Mouse (Mus musculus): ENCODE data around the gene Itgb5. TPM values are rescaled to one million over a fixed set of nuclear protein-coding genes. Genes with fewer than 3 reads are reported as not detected.

Gene Itgb5
- total and polyA plus RNA-seq, 3 experiments, result 0.85 to 20.1 (median 1.8) TPM

- Histone ChIP-seq H3K9me3 (replicated peaks; ENCODE audit: low read length) (no peaks in the 10 kb centered on the region), H3K9ac (ENCODE audit: insufficient read depth, low read depth) (no peak overlapping the region), H3K27me3 (replicated peaks) (peaks cover 2% of the 10 kb centered on the region), H3K4me1 (ENCODE audit: control insufficient read depth in 1 of 2, insufficient read depth in 2 of 2) (peaks cover 0 to 3% of the 10 kb centered on the region in 2 experiments; a peak in 1 of 4 replicates), H3K36me3 (replicated peaks in 1 of 2; ENCODE audit: control insufficient read depth in 1 of 2, insufficient read depth in 1 of 2, low read length in 1 of 2) (no peaks in the 10 kb centered on the region), H3K79me2 (replicated peaks; ENCODE audit: control insufficient read depth, extremely low read depth, insufficient read depth, poor library complexity, severe bottlenecking) (no peaks in the 10 kb centered on the region), H3K4me3 (replicated peaks in 1 of 3; ENCODE audit: low read depth in 2 of 3, low read length in 2 of 3, poor library complexity in 1 of 3) (no peak overlapping the region), H3K27ac (ENCODE audit: insufficient read depth, low read depth) (no peak overlapping the region), H3K4me2 (ENCODE audit: insufficient read depth, low read depth, poor library complexity, severe bottlenecking) (no peak overlapping the region)
- in situ Hi-C loops (cut with MboI; ENCODE audit: low pct_ligation_motif_present, low pct_unique_long_range_greater_than_20kb, low sequenced_read_pairs) (no loop called here), dilution Hi-C loops (cut with MboI; ENCODE audit: extremely low pct_ligation_motif_present, extremely low pct_unique_long_range_greater_than_20kb, low sequenced_read_pairs) (no loop called here)
- no peak for DNase-seq (ENCODE audit: extremely low read depth)
- TF ChIP-seq CHD2 (IDR thresholded peaks at IDR 0.05; ENCODE audit: low read length) (no peak), BHLHE40 (IDR thresholded peaks at IDR 0.05; ENCODE audit: low read depth, low read length) (no peak), RAD21 (IDR thresholded peaks at IDR 0.05; ENCODE audit: low read depth, low read length) (no peak), MEF2A (IDR thresholded peaks at IDR 0.05; ENCODE audit: borderline replicate concordance, low read depth, low read length) (no peak), MYC (IDR thresholded peaks at IDR 0.05; ENCODE audit: low read depth, low read length) (no peak), USF1 (IDR thresholded peaks at IDR 0.05; ENCODE audit: low read depth, low read length) (no peak), USF2 (conservative IDR thresholded peaks at IDR 0.05; ENCODE audit: low read depth, low read length) (no peak), NRF1 (IDR thresholded peaks at IDR 0.05; ENCODE audit: low read depth, low read length) (no peak)
Observed at GRCm38 (mm10) chr16:33842081-33842880, 12.8 kb downstream of the Itgb5 start.

DNA sequence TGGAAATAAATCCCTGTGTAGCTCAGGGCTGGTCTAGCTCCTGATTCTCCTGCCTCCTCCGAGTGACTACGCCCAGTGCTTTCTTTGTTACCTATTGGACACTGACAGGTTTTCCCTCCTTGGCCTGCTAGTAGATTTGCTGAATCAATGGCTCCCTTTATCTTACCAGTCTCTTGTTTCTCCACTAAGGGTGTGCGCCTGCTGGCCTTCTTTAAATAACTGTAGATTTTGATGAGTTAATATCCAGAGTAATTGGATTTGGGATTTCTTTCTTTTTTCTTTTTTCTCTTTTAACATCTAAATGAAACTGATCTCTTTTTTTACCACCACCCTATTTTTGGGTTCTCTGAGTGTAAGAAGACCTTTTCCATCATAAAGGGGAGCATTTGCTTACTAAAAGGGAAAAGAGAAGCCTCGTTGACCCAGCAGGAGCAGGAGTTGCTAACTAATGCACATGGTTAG lies 14.7 kb downstream of the Itgb5 start:
- TF ChIP-seq ZC3H11A (IDR thresholded peaks at IDR 0.05; ENCODE audit: low read depth, low read length) (no peak), RAD21 (IDR thresholded peaks at IDR 0.05; ENCODE audit: low read depth, low read length) (no peak), MAX (IDR thresholded peaks at IDR 0.05; ENCODE audit: low read length) (no peak), JUND (conservative IDR thresholded peaks at IDR 0.05; ENCODE audit: low read depth, low read length) (no peak), MYC (IDR thresholded peaks at IDR 0.05; ENCODE audit: low read depth, low read length) (no peak), CTCF (conservative IDR thresholded peaks at IDR 0.05 in 1 of 2, IDR thresholded peaks at IDR 0.05 in 1 of 2; ENCODE audit: low read depth in 2 of 2, low read length in 2 of 2) (no peak), CHD2 (IDR thresholded peaks at IDR 0.05; ENCODE audit: low read length) (no peak), EP300 (IDR thresholded peaks at IDR 0.05; ENCODE audit: low read length) (no peak), RCOR1 (conservative IDR thresholded peaks at IDR 0.05; ENCODE audit: low read depth, low read length) (no peak), GABPA (IDR thresholded peaks at IDR 0.05; ENCODE audit: insufficient replicate concordance, low read depth, low read length) (no peak), E2F4 (IDR thresholded peaks at IDR 0.05; ENCODE audit: insufficient replicate concordance, low read depth, low read length) (no peak), UBTF (IDR thresholded peaks at IDR 0.05; ENCODE audit: low read depth, low read length) (no peak), HCFC1 (IDR thresholded peaks at IDR 0.05; ENCODE audit: low read depth, low read length) (no peak), ZKSCAN1 (IDR thresholded peaks at IDR 0.05; ENCODE audit: borderline replicate concordance, low read depth, low read length) (no peak), IRF4 (IDR thresholded peaks at IDR 0.05; ENCODE audit: low read depth, low read length) (no peak)
- Histone ChIP-seq H3K36me3 (replicated peaks in 1 of 2; ENCODE audit: control insufficient read depth in 1 of 2, insufficient read depth in 1 of 2, low read length in 1 of 2) (no peaks in the 10 kb centered on the region), H3K27ac (ENCODE audit: insufficient read depth, low read depth) (no peak overlapping the region), H3K79me2 (replicated peaks; ENCODE audit: control insufficient read depth, extremely low read depth, insufficient read depth, poor library complexity, severe bottlenecking) (no peaks in the 10 kb centered on the region), H3K4me1 (ENCODE audit: control insufficient read depth in 1 of 2, insufficient read depth in 2 of 2) (no peaks in the 10 kb centered on the region), H3K4me3 (replicated peaks in 1 of 3; ENCODE audit: low read depth in 2 of 3, low read length in 2 of 3, poor library complexity in 1 of 3) (no peak overlapping the region), H3K9ac (ENCODE audit: insufficient read depth, low read depth) (no peak overlapping the region), H3K27me3 (replicated peaks) (peaks cover 2% of the 10 kb centered on the region), H3K9me3 (replicated peaks; ENCODE audit: low read length) (no peaks in the 10 kb centered on the region), H3K4me2 (ENCODE audit: insufficient read depth, low read depth, poor library complexity, severe bottlenecking) (no peak overlapping the region)
- in situ Hi-C loops (cut with MboI; ENCODE audit: low pct_ligation_motif_present, low pct_unique_long_range_greater_than_20kb, low sequenced_read_pairs) (no loop called here), dilution Hi-C loops (cut with MboI; ENCODE audit: extremely low pct_ligation_motif_present, extremely low pct_unique_long_range_greater_than_20kb, low sequenced_read_pairs) (no loop called here)
- no peak for DNase-seq (ENCODE audit: extremely low read depth)

All from CH12.LX (cell line).